Mouse (Mus musculus): Measurements from ENCODE around the gene Zbtb45.

DNA sequence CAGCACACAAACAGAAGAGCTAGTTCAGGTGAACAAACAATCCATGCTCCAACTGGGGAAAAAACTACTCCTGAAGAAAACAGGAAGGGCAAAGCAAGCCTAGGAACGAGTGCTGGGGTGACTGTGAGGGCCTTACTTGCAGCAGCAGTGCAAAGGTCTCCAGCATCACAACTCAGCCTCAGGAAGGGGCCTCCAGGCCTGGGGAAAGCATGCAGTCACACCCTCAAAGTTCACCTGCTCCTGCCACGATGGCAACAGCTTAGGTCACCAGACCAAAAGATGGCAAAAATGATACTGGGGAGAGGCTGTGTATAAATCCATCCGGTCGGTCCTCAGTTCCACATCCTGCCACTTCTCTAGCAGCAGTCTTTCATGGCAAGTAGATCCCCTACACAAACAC, 50.9 kb downstream of the Zbtb45 start:
- TF ChIP-seq ZKSCAN1 (IDR thresholded peaks at IDR 0.05; ENCODE audit: low read depth, low read length) (no peak), CTCF (IDR thresholded peaks at IDR 0.05 in 2 of 3, conservative IDR thresholded peaks at IDR 0.05 in 1 of 3; ENCODE audit: control insufficient read depth in 1 of 3, insufficient read depth in 1 of 3, low read depth in 2 of 3, low read length in 3 of 3, poor library complexity in 1 of 3, severe bottlenecking in 1 of 3) (no peak), GATA1 (IDR thresholded peaks at IDR 0.05; ENCODE audit: low read depth, low read length) (no peak), TCF12 (IDR thresholded peaks at IDR 0.05; ENCODE audit: low read depth, low read length) (no peak), POLR2A (IDR thresholded peaks at IDR 0.05; ENCODE audit: control insufficient read depth in 1 of 2, insufficient read depth in 1 of 2, low read depth in 1 of 2, low read length in 2 of 2, poor library complexity in 1 of 2) (no peak), USF2 (IDR thresholded peaks at IDR 0.05; ENCODE audit: borderline replicate concordance in 1 of 2, insufficient read depth in 1 of 2, low read depth in 1 of 2, low read length in 2 of 2) (no peak), USF1 (IDR thresholded peaks at IDR 0.05; ENCODE audit: low read depth, low read length) (no peak), UBTF (IDR thresholded peaks at IDR 0.05; ENCODE audit: borderline replicate concordance, insufficient read depth, low read depth, low read length) (no peak), CHD2 (IDR thresholded peaks at IDR 0.05; ENCODE audit: low read length) (no peak), NRF1 (IDR thresholded peaks at IDR 0.05; ENCODE audit: insufficient read depth, low read depth, low read length, poor library complexity, severe bottlenecking) (no peak), RAD21 (IDR thresholded peaks at IDR 0.05; ENCODE audit: low read depth, low read length) (no peak), CHD1 (IDR thresholded peaks at IDR 0.05; ENCODE audit: low read depth, low read length) (no peak)
